Mouse (Mus musculus) cerebellum, postnatal 25 days (tissue): ENCODE data around the gene Dusp19.

Experiments
- DNase-seq, 2 experiments: peaks; one replicate each; pipeline ENCODE4 v3.0.0; 2021; ENCODE audit warnings: mixed read lengths in 2 of 2

Dusp19 gene

DNA sequence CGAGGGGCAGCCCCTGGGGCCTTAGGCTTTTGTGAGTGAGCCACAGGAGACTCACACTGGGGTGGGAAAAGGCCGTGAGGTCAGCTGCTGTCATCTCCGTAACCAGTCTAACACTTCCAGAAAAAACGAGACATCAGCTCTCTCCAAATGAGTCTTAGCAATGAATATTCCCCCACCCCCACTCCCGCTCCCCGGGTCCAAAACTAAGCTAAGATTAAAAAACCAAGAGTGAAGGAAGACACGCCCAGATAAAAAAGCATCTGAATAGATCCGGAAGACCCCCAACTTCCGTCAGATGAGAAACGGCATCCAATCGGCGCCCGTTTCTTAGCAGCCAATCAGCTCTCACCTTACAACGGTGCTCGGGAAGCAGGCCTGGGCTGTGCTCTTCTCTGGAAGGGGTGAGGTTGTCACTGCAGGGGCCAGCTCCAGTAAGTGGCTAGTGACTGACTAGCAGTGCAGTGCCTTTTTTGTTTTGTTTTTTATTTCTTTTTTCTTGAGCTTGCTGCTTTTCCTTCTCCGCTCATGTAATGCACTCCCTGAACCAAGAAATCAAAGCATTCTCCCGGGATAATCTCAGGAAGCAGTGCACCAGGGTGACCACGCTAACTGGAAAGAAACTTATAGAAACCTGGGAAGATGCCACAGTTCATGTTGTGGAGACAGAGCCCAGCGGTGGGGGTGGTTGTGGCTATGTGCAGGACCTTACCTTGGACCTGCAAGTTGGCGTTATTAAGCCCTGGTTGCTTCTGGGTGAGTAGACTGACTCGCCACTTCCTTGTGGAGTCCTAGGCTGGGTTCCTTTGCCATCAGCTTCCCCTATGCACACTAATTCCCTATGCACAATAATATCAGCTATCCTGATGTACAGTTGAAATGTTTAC lies at the start of gene Dusp19, which contains the start of gene Nup35:
Dusp19 (plus strand) TSS at position 192 of the 884 bp plus-strand sequence.
Nup35 (plus strand) TSS at position 383 of the 884 bp plus-strand sequence.
- peak; percentile 97 for DNase-seq

DNA sequence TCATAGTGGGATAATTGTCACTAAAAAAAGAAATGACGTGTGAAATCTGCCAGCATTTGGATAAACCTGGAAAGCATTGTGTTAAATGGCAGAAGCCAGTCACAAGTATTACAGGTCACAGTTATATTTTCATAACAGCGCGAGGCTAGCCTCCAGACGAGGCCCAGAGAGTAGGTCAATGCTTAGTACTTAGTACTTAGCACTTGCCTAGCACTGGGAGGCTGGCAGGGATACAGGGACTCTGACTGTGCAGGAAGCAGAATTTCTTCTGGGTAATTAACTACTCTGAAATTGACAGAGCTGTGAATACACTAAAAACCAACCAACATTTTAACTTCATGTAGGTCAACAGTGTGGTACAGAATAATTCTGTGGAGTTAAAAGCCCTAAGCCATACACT lies 49.4 kb upstream of the Dusp19 start:
- peak; percentile 29 to 68 for DNase-seq

DNA sequence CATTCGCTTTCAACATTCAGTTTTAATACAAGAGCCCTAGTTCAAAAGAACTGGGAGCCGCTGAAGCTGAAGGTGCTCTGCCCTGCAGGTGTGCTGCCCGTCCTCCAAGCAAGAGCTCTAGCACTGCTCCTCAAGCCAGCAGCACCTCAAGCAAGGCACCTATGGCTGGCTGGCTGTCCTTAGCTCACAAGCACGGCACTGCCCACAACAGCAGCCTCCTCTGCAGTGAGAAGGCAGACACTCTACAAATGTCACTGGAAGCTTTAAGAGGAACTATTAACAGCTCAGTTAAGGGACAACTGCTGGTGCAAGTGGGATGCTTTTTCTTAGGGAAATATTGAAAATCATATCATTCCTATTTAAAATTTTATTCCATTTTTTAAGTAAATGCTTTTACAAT lies 46.2 kb upstream of the Dusp19 start:
- peak in 1 of 2 experiments; percentile 25 for DNase-seq

DNA sequence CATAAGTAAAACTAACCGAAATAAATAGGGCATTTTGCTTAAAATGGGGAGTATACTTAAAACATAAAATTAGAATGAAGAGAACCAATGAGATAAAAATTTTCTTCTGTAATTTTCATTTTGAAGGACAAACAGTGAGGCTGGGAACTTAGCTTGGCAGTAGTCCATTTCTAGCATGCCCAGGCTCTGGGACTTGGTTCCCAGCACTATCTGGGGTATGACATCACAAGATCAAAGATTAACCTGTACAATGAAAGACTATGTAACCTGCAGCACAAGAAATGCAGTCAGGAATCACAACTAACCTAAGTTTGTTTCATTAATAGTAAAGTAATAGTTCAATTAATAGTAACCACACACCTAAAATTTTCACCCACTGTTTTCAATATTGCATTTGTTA lies 39.6 kb upstream of the Dusp19 start:
- no peak for DNase-seq

DNA sequence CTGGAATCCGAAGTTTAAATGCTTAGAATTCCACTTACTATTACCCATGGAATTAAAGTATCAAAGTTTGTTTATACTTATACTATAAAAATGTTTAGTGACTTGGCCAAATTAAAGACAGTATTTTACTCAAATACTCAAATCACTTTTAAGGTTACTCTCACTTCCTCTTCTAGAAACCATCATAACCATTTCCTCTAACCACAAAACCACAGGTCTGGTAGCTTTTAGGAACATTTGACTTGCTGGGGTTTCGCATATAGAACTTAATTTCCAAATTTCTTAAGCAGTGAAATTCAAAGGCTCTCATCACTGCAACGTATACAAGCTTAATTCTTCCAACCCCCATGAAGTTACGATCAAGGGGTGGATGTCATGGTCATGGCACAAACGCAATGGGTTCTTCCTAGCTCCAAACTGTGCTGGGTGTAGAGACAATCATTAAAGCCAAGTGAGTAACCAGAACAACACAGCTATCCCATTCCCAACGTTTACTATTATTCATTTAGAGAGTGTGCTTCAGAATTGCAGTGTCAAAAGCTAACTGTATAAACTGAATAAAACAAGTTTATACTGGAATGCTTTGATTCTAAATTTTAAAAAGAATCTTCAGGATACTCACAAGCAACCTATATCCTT lies 37.5 kb upstream of the Dusp19 start:
- DNase-seq: no peak

DNA sequence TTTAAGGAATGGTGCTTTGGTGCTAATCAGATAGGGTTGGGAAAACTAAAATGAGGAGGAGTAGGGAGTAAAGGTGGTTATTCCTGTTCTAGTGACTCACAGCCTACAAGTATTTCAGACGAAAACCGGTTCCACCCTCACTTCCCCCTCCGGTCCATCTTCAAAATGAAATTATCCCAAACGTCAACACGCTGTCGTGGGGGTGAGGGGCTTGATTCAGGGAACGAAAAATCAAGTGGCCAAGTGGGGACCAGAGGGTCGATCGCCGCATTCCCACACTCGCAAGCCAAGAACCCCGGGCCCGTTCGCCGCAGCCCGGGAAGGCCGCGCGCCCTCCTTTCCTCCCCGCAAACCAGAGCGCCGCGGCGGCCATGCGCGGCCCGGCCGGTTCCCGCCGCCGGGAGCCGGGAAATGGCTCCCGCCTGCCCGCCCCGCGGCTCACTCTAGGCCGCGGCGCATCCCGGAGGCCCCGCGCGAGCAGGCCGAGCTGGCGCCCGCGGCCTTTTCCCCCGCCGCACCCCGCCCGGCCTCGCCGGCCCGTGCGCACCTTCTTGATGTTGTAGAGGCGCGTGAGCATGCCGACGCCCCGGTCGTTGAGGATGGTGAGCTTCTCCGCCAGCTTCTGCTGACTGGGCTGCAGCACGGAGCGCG lies 36.4 kb upstream of the Dusp19 start:
- peak in 1 of 2 experiments; percentile 75 for DNase-seq

DNA sequence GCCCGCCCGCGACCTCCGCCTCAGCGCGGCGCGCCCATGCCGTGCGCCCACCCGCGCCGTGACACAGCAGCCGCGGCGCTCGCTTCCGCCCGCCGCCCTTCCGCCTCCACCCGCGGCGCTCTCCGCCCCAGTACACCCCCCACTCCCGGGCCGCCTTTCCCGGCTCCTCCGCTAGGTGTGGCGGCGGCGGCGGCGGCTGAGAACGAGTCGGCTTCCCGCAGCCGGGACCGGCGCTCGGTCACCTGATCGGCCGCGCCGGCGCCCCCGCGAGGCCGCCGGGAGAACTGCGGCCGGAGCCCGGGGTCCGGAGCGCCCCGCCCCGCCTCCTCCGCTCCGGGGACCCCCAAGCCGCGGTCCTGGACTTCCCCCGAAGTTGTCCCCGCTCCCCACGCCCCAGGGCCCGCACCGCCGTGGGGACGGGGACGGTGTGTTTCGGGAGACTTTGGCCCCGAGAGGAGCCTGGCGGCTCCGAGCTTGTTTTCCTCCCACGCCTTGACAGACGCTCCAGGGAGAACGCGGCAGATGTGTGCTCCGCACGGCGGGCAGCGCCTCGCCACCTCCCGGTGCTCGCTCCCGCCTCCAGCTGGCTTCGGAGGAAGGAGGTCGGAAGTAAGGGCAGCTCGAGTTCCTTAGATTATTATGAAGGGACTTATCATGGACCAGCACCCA lies 35.7 kb upstream of the Dusp19 start, which contains the start of gene Nckap1:
Nckap1 (minus strand) TSS at position 338 of the 669 bp plus-strand sequence.
- DNase-seq: peak; percentile 93 to 96

DNA sequence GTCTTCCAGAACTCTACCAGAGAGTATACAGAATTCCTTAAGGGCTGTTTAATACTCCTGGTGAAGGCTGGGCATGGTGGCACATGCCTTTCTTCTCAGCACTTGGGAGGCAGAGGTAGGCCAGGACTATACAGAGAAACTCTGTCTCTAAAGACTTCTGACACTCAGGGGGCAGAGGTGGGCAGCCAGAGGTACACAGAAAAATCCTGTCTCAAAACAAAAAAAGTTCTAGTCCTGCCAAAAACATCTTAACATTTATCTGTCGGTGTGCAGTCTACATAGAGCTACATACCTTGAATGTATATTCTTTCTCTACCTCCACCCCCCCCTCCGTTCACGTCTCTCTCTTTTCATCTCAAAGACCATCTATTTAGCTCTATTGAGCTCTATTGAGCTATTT lies 34.5 kb upstream of the Dusp19 start:
- no peak for DNase-seq

DNA sequence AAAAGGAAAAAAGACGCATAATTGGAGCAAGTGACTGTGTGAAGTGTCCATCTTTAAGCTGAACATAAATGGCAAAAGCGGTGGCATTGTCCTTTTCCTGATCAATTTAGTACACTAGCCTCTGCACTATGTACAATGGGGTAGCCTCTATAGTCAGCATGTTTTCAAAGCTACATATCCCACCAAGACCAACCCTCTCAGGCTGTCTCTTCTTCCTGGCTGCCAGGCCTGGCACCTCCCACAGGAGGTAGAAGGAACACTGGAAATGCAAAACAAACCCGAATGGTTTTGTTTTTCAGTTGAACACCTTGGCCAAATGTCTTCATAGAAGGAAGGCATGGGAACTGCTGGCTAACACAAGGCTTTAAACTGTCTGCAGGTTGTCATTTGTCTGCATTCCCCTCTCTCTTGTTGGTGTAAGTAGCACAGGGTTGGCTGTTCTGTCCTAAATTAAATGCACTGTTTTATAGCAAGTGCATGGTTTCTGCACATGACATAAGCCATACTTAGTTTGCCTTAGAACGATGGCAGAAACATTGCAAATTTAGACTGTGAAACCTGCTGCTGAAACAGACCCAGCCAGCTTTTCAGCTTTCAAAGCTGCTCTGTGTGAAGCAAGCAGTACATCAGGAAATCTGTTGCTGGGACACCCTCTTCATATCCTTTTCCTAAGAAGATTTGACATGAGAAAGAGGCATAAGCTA lies 22.5 kb upstream of the Dusp19 start:
- DNase-seq: no peak

DNA sequence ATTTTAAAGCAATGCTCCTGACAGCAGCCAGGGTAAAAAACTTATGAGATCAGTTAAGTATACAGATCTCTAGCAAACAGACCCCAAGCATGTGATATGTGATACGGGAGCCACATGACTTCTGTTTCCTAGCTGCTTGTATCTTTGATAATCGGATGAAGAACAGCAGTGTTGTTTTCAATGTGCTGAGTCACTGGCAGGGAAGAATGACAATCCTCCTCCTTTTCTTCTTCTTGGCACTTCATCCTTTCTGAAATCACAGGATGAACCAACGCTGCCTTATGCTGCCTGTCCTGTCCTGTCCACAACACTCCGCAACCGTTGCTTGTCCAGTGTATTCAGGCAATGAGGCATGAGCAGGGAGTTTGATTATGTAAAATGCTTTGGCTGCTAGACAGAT lies 19.9 kb upstream of the Dusp19 start:
- DNase-seq: no peak

DNA sequence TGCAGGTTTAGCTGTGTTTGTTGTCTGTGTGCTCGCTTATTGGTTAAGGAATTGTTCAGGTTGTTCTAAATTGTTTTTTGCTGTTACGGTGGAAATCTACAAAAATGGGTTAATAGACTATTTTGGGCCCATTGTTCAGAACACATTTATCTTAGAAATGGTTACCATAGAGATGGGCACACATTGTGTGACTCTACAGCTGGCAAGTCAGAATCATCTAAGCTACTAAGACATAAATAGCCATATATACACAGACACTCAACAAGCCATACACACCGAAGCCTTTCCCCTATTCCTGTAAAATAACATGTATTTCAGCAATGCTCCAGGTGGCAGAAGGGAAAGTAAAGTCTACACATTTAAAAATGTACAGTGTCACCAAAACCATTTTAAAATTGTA lies 17.0 kb upstream of the Dusp19 start:
- DNase-seq: no peak

DNA sequence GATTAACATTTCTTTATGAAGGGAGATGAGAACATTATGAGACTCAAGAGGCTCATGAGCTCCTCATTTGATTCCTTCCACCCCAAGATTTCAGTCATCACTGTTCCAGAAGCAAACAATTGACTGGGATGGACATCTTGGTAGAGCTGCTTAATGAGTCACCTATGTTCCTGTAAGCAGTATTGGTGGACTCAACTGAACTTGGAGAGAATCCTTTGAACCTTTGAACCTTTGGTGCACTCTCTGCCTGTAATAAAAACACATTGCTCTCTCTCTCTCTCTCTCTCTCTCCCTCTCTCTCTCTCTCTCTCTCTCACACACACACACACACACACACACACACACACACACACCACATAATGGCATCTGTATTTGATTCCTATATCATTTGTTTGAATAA lies 16.2 kb upstream of the Dusp19 start:
- no peak for DNase-seq

DNA sequence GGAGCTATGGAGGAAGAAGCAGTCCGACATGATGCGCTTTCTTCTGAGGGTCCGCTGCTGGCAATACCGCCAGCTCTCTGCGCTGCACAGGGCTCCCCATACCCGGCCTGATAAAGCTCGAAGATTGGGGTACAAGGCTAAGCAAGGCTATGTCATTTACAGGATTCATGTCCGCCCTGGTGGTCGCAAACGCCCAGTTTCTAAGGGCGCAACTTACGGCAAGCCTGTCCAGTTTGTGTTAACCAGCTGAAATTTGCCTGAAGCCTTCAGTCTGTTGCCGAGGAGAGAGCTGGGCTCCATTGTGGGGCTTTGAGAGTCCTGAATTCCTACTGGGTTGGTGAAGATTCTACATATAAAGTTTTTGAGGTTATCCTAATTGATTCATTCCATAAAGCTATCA lies 14.1 kb upstream of the Dusp19 start:
- DNase-seq: no peak

DNA sequence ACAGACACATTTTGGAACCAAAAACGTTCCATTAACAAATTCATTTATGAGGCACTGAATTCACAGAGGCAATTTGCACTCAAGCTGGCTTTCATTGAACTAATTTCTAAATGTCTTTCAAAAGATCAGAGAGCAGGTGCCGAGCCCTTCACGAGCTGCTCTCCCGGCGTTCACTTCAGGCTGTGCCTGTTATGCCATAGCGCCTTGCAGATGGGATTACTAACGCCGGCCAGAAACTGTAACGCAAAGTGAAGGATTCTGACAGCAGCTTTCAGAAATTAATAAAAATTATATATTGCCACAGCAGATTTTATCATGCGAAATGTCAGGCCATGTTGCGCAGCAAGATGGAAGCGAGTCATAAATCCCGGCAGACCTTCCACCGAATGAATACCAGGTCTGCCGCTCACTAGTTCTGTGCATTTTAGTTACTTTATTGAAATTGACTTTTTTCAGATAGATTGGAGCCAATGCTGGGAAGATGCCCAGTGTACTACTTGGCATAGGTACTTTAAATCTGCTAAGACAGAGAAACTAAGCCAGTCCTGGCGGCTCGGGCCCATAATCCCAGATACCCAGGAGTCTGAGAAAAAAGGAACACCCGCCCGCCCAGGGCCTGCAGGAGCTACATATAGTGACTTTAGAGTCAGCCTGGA lies 12.9 kb upstream of the Dusp19 start:
- peak; percentile 35 to 37 for DNase-seq

DNA sequence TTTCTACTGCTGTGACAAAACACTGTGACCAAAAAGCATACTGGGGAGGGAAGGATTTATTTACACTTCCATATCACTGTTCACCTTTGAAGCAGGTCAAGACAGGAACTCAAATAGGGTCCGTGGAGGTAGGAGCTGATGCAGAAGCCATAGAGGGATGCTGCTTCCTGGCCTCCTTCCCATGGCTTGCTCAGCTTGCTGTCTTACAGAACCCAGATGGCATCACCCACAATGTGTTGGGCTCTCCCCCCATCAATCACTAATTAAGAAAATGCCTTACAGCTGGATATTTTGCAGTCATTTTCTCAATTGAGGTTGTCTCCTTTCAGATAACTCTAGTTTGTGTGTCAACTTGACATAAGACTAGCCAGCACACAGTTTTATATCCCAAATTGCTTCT lies 4.6 kb upstream of the Dusp19 start:
- no peak for DNase-seq

DNA sequence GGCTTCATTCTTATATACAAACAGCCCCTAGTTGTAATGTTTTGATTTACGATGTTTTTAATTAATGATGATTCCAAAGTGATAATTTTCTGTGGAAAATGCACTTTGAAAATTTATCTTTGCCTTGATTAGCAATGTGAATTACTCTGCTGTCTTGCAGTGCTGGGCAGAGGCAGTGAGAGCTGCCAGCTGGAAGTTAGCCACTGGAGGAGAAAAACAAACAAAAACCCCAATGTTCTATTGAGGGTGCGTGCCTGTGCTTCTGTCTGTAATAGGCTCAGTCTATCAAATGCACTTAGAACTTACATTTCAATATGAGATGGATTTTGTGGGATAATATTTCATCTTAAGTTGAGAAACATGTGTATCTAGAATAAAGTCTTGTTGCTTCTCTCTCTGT lies 4.0 kb upstream of the Dusp19 start:
- DNase-seq: peak in 1 of 2 experiments; percentile 22

DNA sequence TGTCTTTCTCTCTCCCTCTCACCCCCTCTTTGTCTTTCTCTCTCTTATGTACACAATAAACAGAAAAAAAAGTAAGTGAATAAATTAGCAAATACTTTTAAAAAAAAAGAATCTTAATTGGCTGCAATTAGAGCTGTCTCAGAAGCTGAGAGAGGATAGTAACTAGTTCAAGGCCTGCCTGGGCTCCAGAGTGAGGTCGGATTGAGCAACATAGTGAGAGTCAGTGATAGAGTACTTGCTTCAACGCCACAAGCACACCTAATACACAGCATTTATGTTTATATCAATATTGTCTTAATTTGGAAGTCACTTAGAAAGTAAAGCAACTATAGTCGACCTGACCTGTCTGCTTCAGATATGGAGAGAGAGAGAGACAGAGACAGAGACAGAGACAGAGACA lies 2.1 kb downstream of the Dusp19 start:
- DNase-seq: no peak

DNA sequence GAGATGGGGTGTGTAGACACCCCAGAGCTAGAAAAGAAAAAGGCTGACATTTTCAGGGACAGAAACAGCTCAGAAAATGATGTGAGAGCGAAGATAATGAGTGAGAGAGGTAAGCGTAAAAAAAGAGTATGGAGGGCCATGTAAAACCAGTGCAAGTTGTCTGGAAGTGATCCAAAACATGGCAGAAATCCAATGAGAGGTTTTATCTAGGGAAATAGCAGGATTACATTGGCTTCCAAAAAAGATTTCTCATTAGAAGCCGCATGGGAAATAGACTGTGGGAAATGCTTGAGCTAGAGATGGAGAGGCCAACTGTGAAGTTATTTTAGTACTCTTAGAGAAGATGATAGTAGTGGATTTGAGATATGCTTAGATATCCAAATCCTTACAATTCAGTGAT lies 5.1 kb downstream of the Dusp19 start:
- no peak for DNase-seq

DNA sequence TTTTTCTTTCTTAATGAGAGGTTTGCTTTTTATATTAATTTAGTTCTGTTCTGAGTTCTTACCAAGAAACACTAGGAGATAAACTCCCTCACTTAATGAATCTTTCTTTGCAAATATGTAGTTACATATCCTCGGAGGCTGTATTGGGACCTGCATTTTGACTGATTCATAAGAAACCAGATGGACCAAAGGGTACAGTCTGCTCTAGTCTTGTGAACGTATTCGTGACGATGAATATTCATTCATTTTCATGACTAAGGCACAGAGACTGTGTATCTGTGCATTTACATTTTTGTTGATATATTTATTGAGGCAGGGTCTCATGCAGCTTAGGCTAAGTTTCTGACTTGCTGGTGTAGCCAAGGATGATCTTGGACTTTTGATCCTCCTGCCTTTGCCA lies 7.7 kb downstream of the Dusp19 start:
- DNase-seq: no peak

DNA sequence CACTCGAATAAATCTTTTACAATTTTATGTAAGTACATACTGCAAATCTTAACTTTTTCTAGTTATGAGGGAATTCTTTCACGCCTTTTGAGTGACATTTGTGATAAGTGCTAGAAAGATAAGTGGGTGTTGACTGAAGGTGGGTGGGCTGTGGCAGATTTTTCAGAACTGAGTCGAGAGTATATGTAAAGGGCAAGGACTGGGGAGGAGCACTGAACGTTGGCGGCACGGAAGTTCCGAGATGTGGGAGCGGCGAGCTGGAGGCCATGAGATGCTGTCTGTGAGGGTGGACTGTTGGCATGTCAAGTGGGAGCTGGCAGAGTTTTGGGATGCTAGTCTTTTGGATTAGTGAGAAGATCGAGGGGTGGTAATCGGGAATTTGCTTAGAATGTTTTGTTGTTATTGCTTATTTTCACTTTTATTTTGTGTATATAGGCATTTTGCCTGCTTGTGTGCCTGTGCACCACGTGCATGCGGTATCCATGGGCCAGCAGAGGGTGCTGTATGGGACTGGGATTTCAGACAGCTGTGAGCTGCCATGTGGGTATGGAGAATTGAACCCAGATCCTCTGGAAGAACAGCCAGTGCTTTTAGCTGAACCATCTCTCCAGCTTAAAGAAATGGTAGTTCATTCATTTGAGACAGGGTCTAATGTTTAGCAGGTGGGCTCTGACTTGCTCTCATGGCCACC lies 15.6 kb downstream of the Dusp19 start:
- no peak for DNase-seq
